Mouse (Mus musculus): ENCODE results near the gene Olfr545.

DNA sequence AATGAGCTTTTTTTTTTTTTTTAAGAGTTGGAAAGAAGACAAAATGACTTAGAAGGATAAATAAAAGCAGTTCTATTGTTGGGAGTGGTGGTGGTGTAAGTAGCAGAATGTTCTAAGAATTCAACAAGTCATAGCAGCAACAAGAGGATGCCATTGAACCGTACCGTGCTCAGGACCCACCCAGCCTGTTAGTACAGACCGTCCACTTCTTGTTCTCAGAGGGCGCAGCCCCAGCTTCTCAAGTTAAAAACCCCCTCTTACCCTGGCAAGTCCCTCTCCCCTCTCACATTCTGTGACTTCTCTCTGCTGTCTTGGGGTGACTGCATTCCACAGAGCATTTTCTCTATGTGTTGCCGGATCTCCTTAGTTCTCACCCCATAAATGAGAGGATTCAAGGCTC is 22.8 kb downstream of the Olfr545 start:
- TF ChIP-seq CTCF (IDR thresholded peaks at IDR 0.05; ENCODE audit: low read depth) (no peak), EP300 (IDR thresholded peaks at IDR 0.05; ENCODE audit: low read depth) (no peak)

All from liver, postnatal 0 days (tissue).